Mouse (Mus musculus): ENCODE data around the gene Swap70.

- TF ChIP-seq GATA1 (IDR thresholded peaks at IDR 0.05; ENCODE audit: borderline replicate concordance, low read length) (no peak), FLI1 (IDR thresholded peaks at IDR 0.05; ENCODE audit: low read length) (no peak)
Measured at GRCm38 (mm10) chr7:110317412-110317811, 95.9 kb downstream of the Swap70 start.

Data from megakaryocyte, embryonic 14.5 days (primary cell).